Mouse (Mus musculus): ENCODE results near the gene Pkp4.
"Not testable (repeated sequence)": the region's sequence is repeated elsewhere in the genome, so short reads cannot be mapped to it uniquely, and the experiment has no call there.

Pkp4 gene

DNA sequence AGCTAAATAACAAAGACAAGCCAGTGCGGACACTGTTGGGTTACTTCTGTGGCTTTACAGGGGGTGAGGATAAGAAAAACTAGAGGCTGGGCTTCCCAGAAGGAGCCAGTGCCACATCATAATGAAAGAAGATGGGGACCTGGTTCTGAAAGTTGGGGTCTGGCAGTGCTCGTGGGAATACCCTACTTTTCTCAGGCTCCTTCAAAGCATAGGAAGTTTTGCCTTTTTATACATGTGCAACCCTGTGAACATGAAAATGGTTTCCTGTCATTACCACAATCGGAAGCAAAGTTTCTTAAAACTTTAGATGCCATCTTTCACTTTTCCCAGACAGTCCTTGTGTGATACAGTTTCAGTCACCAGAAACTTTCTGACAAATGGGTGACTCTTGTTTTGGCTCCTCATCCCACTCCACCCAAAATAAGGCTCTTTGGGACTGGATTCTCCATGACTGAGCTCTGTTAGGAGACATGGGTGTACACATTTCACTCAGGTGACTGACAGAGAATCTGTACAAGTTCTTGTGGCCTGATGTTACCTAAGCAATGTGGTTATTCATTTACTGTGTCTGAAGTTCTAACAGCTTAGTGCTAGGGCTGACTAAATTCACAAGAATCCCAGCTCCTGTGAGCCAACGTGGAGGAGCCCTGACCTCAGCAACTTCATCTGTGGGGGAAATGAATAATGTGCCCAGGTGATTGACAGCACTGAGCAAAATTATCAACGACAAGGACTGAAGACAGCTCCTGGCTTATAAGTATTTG is 179.3 kb downstream of the Pkp4 start:
- no peak for DNase-seq (ENCODE audit: low spot score)

DNA sequence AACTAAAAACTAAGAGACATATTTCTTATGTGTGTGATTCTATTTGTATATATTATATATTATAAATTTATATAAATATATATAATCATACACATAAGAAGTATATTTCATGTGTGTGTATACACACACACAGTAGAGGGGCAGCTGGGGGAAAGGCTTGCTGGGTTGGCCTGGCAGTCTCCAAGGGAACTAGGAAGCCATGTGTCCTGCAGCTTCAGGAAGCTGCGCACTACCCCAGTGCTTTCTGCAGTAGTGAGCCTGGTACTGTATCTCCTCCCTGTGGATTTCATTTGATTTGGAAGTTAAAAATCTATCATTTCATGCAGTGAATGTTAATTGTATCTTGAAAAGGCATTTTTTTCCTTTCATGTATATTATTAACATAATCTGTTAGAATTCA is 180.2 kb downstream of the Pkp4 start:
- no peak for DNase-seq (ENCODE audit: low spot score)

DNA sequence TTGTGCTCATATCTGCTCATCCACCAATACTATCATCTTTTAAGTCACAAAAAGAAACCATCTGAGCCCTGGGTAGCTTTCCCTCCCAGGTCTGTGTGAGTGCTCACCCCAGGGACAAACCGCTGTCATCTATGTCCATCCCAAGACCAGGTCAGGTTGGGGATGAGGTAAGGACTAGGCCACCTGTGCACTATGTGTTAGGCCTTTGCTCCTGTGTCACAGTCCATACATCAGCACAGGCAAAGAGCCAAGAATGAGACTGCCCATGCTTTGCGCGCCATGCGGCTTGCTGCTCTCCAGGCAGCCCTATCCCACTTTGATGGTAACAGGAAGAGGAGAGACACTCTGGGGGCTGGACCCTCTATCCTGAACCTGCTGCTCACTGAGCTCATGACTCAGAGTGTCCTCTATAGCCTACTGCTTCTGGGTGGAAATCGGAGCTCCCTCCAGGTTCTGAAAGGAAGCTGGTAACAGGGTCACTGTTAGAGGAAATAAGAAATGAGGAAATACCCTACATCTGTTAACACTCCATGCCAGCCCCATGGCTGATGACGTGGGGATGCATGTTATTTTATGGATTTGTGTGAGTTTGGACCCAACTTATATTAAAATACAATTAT is 182.1 kb downstream of the Pkp4 start:
- no peak for DNase-seq (ENCODE audit: low spot score)

GRCm38 (mm10) chr2:59343834-59344233 is 183.2 kb downstream of the Pkp4 start:
- no peak for DNase-seq (ENCODE audit: low spot score)

GRCm38 (mm10) chr2:59344699-59345098 is 184.0 kb downstream of the Pkp4 start:
- no peak for DNase-seq (ENCODE audit: low spot score)

GRCm38 (mm10) chr2:59345141-59345839 is 184.6 kb downstream of the Pkp4 start:
- DNase-seq (ENCODE audit: low spot score), result no peak

- no peak for DNase-seq (ENCODE audit: low spot score)
These were observed 185.8 kb downstream of the Pkp4 start for GRCm38 (mm10) chr2:59346443-59346842.

DNA sequence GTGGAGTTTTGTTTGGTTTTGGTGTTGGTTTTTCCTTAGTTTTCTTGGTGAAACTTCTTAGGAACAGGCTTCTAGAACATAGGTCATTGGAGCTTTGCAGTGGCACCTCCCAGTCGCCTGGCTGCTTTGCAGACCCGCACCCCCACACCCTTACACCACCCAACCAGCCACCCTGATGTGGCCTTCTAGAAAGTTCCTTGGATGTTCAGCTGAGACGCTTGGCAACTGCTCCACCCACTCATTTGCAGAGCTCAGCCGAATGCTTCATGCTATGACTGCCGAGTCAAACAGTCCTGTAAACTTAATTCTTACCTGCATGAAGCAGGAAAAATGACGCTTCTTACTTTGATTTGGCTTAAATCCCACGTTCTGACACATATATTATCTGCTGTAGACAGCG is 187.9 kb downstream of the Pkp4 start:
- no peak for DNase-seq (ENCODE audit: low spot score)

DNA sequence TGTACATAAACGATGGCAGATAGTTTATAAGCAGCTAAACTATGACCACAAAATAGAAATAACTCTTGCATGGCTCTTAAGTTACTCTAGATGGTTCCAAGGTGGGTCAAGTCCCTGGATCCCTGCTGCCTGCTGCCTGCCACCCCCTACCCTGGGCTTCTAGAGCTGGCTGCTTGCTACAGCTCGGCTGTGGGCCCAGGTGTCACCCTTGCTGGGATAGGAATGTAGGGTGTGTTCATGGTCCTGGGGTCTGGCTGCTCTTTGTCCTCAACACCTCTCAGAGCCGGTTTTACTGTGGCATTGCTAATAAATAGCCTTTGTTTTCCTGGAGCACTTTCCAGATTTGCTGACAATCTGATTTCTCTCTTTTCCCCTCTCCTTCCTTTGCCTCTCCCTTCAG is 189.4 kb downstream of the Pkp4 start:
- no peak for DNase-seq (ENCODE audit: low spot score)

DNA sequence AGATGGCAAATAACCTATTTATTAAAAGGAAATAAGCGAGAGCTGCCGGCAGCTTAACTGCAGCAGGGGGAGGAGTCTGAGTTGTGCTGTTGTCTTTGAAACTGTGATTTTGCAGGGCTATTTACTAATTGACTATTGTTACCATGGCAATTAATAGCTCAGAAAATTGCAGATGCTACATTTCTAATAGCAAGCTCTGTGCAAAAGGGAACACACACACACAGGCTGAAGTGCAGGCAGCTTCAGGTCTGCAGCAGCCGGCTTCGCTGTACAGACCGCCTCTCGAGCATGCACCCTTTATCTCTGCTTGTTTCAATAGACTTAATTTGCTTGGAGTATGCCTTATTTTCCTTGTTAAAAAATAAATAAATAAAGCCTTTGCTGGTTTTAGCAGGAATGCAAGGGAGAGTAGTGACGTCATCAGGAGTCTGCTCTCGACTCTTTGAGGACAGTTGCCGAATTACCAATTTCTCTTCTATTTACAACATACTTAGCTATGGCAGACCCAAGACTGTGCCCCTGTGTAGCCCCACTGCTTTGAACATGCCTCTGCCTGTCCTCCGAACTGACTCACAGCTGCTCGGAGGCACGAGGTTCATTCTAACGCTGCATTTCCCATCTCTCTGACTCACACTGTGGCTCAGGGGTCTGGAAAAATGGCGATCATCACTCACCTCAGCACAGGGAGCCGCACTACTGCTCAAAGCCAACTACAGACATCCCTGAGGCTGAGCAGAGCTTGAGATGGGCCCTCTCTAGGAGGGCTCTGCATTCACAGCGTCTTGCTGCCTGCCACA is 190.9 kb downstream of the Pkp4 start:
- no peak for DNase-seq (ENCODE audit: low spot score)

- no peak for DNase-seq (ENCODE audit: low spot score)
These were observed 193.2 kb downstream of the Pkp4 start for GRCm38 (mm10) chr2:59353821-59354220.

GRCm38 (mm10) chr2:59355531-59356289 is 195.1 kb downstream of the Pkp4 start:
- no peak for DNase-seq (ENCODE audit: low spot score)

GRCm38 (mm10) chr2:59359760-59360342 is 199.2 kb downstream of the Pkp4 start:
- no peak for DNase-seq (ENCODE audit: low spot score)

GRCm38 (mm10) chr2:59361350-59361780 is 200.7 kb downstream of the Pkp4 start:
- DNase-seq (ENCODE audit: low spot score), result no peak

DNA sequence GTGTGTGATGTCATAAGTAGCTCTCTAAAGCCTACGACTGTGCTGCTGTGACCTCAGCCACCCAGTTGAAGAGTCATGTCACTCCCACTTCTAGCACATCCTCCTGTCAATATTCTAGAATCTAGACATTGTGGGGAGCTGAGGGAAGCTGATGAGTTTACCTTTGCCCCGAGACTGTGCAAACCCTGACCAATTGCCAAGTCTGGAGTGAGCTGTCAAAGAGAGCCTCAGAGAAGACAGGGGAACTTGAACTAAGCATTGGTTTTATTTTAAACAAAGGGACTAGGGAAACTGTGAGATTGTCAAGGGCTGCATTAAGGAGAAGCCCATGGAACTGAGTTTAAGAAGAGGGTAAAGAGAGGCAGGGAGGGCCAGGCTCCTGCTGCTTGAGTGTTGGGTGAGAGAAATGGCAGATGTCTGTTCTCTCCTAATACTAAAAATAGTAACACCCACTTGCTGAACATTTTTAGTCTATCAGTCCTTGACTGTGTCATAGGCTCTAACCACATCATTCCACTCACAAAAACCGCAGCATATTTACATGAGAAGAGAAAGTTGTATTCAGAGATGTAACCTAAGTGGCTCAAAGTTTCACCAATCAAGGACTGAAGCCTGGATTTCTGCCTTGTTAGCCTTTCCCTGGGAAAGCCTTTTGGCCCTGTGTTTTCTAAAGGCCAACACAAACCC is 203.6 kb downstream of the Pkp4 start:
- DNase-seq (ENCODE audit: low spot score), result no peak

GRCm38 (mm10) chr2:59367191-59367590 is 206.5 kb downstream of the Pkp4 start:
- DNase-seq (ENCODE audit: low spot score), result no peak

DNA sequence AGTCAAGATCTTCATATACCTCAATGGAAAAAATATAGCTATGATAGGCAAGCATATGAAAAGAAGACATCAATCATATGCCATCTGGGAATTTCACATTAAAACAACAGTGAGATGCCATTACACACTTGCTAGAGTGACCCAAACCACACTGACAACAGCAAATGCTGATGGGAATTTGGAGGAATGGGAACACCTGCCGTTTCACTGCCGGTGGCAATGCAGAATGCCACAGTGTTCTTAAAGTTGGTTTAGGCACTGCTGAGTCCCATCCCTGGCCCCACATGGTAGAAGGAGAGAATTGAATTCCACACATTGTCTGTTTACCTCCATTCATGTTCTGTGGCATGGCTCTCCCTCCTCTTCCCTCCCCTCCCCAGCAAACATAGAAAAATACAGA is 212.5 kb downstream of the Pkp4 start:
- DNase-seq (ENCODE audit: low spot score), result no peak

DNA sequence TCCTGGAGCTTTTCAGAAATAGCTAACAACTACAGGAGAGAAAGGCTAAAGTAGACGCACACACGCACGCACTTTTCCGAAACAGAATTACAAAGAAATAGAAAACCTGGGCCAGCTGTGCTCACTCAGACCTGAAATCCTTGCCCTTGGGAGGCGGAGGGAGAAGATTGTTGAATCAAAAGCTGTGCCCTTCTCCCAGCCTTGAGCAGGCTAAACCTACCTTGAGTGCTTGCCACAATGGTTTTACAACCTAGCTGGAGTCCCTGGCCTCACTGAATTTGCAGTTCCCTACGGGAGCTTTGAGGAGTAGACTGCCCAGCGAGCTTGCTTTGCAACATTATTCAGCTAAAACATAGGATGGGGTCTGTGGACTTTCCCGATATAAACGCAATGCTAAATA is 217.4 kb downstream of the Pkp4 start:
- DNase-seq (ENCODE audit: low spot score), result no peak

- not testable (repeated sequence) for DNase-seq (ENCODE audit: low spot score)
These were observed 218.2 kb downstream of the Pkp4 start for GRCm38 (mm10) chr2:59378861-59379260.

- DNase-seq (ENCODE audit: low spot score), result no peak
These were observed 222.6 kb downstream of the Pkp4 start for GRCm38 (mm10) chr2:59383231-59383630.
